Mouse (Mus musculus) testis, adult 2 months (tissue): Measurements from ENCODE around the gene Vps54. TPM values are rescaled to one million over a fixed set of nuclear protein-coding genes. Genes with fewer than 3 reads are reported as not detected.
"Not testable (repeated sequence)": the region's sequence is repeated elsewhere in the genome, so short reads cannot be mapped to it uniquely, and the experiment has no call there.

Source experiments
- H3K27ac ChIP-seq: fragments of 200-500 bp; 2 replicates; pipeline ENCODE4 v1.5.1; 2012; ENCODE audit warnings: low read depth, low read length; ENCODE audit not compliant: control insufficient read depth, insufficient read depth
- H3K27me3 ChIP-seq: fragments of 200-500 bp; 2 replicates; pipeline ENCODE4 v1.6.1; 2012; ENCODE audit warnings: mild to moderate bottlenecking, low read length, moderate library complexity; ENCODE audit not compliant: control insufficient read depth, insufficient read depth
- H3K36me3 ChIP-seq: fragments of 200-500 bp; 2 replicates; pipeline ENCODE4 v1.6.1; 2012; ENCODE audit warnings: mild to moderate bottlenecking, low read length; ENCODE audit not compliant: control insufficient read depth, insufficient read depth
- H3K4me1 ChIP-seq: fragments of 200-500 bp; 2 replicates; pipeline ENCODE4 v1.6.1; 2012; ENCODE audit warnings: low read length; ENCODE audit not compliant: control insufficient read depth, insufficient read depth
- H3K4me3 ChIP-seq: fragments of 200-500 bp; 2 replicates; pipeline ENCODE4 v1.5.1; 2012; ENCODE audit warnings: low read depth, mild to moderate bottlenecking, low read length, moderate library complexity, mixed read lengths; ENCODE audit not compliant: control insufficient read depth
- CTCF ChIP-seq: fragments of 200-500 bp; IDR thresholded peaks from 2 replicates; pipeline ENCODE4 v1.5.1; 2012; ENCODE audit warnings: low read depth, mild to moderate bottlenecking, inconsistent platforms, low read length, moderate library complexity; ENCODE audit not compliant: control insufficient read depth, insufficient read depth, insufficient replicate concordance
- POLR2A ChIP-seq: fragments of 200-500 bp; IDR thresholded peaks from 2 replicates; pipeline ENCODE4 v1.6.1; 2012; ENCODE audit warnings: low read depth, mild to moderate bottlenecking, inconsistent platforms, low read length, moderate library complexity; ENCODE audit not compliant: control insufficient read depth
- polyA plus RNA-seq: library from polyadenylated mRNA; depleted of rRNA; stranded (reverse); fragments of >200 nt; gene quantifications from 2 replicates; pipeline ENCODE4 v1.2.3, GENCODE M21; 2012

Gene Vps54
- polyA plus RNA-seq, 1 experiment = 7.1 TPM

- no peak for TF ChIP-seq CTCF
- TF ChIP-seq POLR2A = no peak
- Histone ChIP-seq H3K36me3 (no peaks in the 10 kb centered on the region), H3K4me1 (no peaks in the 10 kb centered on the region), H3K4me3 (no peak overlapping the region), H3K27me3 (no peaks in the 10 kb centered on the region), H3K27ac (no peak overlapping the region)
Measured at GRCm38 (mm10) chr11:21247203-21247865, 8.3 kb downstream of the Vps54 start.

- TF ChIP-seq POLR2A (no peak), CTCF (no peak)
- Histone ChIP-seq H3K27me3 (no peaks in the 10 kb centered on the region), H3K27ac (no peak overlapping the region), H3K4me3 (no peak overlapping the region), H3K36me3 (no peaks in the 10 kb centered on the region), H3K4me1 (no peaks in the 10 kb centered on the region)
Measured at GRCm38 (mm10) chr11:21247940-21248339, 8.9 kb downstream of the Vps54 start.

- H3K4me3 ChIP-seq = no peak overlapping the region
- TF ChIP-seq POLR2A = no peak
- TF ChIP-seq CTCF = no peak
- no peaks in the 10 kb centered on the region for H3K4me1 ChIP-seq
- H3K27me3 ChIP-seq = no peaks in the 10 kb centered on the region
- H3K27ac ChIP-seq = no peak overlapping the region
- no peaks in the 10 kb centered on the region for H3K36me3 ChIP-seq
Measured at GRCm38 (mm10) chr11:21250366-21250765, 11.3 kb downstream of the Vps54 start.

GRCm38 (mm10) chr11:21258611-21259010, 19.5 kb downstream of the Vps54 start:
- not testable (repeated sequence) for H3K4me1 ChIP-seq, H3K27me3 ChIP-seq, H3K27ac ChIP-seq, H3K4me3 ChIP-seq, H3K36me3 ChIP-seq

GRCm38 (mm10) chr11:21265423-21265822, 26.3 kb downstream of the Vps54 start:
- Histone ChIP-seq H3K36me3 (no peaks in the 10 kb centered on the region; the same call in 1 of the 2 replicates), H3K27ac (no peak overlapping the region)
- TF ChIP-seq POLR2A = no peak
- no peak for TF ChIP-seq CTCF

GRCm38 (mm10) chr11:21276151-21276550, 37.1 kb downstream of the Vps54 start:
- Histone ChIP-seq H3K4me1 (no peaks in the 10 kb centered on the region), H3K27me3 (no peaks in the 10 kb centered on the region), H3K27ac (no peak overlapping the region), H3K36me3 (no peaks in the 10 kb centered on the region), H3K4me3 (no peak overlapping the region)
- no peak for TF ChIP-seq CTCF
- no peak for TF ChIP-seq POLR2A

More at GRCm38 (mm10) chr11:21265423-21265822, 26.3 kb downstream of the Vps54 start:
- no peak overlapping the region for H3K4me3 ChIP-seq
- no peaks in the 10 kb centered on the region for H3K4me1 ChIP-seq
- no peaks in the 10 kb centered on the region for H3K27me3 ChIP-seq

GRCm38 (mm10) chr11:21286391-21286790, 47.3 kb downstream of the Vps54 start:
- Histone ChIP-seq H3K27ac (no peak overlapping the region), H3K4me1 (no peaks in the 10 kb centered on the region), H3K36me3 (no peaks in the 10 kb centered on the region), H3K4me3 (no peak overlapping the region), H3K27me3 (no peaks in the 10 kb centered on the region)
- TF ChIP-seq POLR2A (no peak), CTCF (no peak)

GRCm38 (mm10) chr11:21288153-21288552, 49.1 kb downstream of the Vps54 start:
- not testable (repeated sequence) for H3K36me3 ChIP-seq, H3K27me3 ChIP-seq, H3K4me3 ChIP-seq, H3K27ac ChIP-seq, H3K4me1 ChIP-seq
